Mouse (Mus musculus) MEL (cell line): ENCODE measurements around the gene Ptprn. TPM values are rescaled to one million over a fixed set of nuclear protein-coding genes. Genes with fewer than 3 reads are reported as not detected.

Source experiments
- DNase-seq: peaks from one replicate; pipeline ENCODE4 v3.0.0; 2011; ENCODE audit warnings: low read depth, low spot score
- H3K27ac ChIP-seq: 2 replicates; pipeline ENCODE4 v1.5.1; 2012; ENCODE audit warnings: low read depth, mild to moderate bottlenecking, control low read depth, low read length, moderate library complexity; ENCODE audit not compliant: control insufficient read depth
- H3K27me3 ChIP-seq, 2 experiments: fragments of 150-350 bp in 1 of 2; sonication (generic) in 1 of 2; 2 replicates each; pipeline ENCODE4 v1.6.1; 2012; ENCODE audit warnings: low read length in 2 of 2, mild to moderate bottlenecking in 2 of 2, improper control_type of control experiment in 1 of 2, moderate library complexity in 1 of 2; ENCODE audit not compliant: insufficient read depth in 2 of 2, control insufficient read depth in 1 of 2
- H3K36me3 ChIP-seq, 2 experiments: 2 replicates each; pipeline ENCODE4 v1.6.1; 2012 to 2014; ENCODE audit warnings: low read length in 2 of 2, improper control_type of control experiment in 1 of 2, inconsistent platforms in 1 of 2, mild to moderate bottlenecking in 1 of 2; ENCODE audit not compliant: insufficient read depth in 2 of 2, control insufficient read depth in 1 of 2
- H3K4me1 ChIP-seq, 2 experiments: fragments of 150-350 bp in 1 of 2; sonication (generic) in 1 of 2; 2 replicates each; pipeline ENCODE4 v1.6.1; 2012; ENCODE audit warnings: low read length in 2 of 2, improper control_type of control experiment in 1 of 2, mild to moderate bottlenecking in 1 of 2; ENCODE audit not compliant: insufficient read depth in 2 of 2, control insufficient read depth in 1 of 2
- H3K4me3 ChIP-seq, 2 experiments: fragments of 150-350 bp in 1 of 2; sonication (generic) in 1 of 2; 2 replicates each; pipeline ENCODE4 v1.5.1; 2012; ENCODE audit warnings: low read depth in 2 of 2, low read length in 2 of 2, mild to moderate bottlenecking in 2 of 2, moderate library complexity in 2 of 2, control low read depth in 1 of 2, improper control_type of control experiment in 1 of 2; ENCODE audit not compliant: control insufficient read depth in 1 of 2, insufficient read depth in 1 of 2
- H3K79me2 ChIP-seq: 2 replicates; pipeline ENCODE4 v1.6.1; 2012; ENCODE audit warnings: mild to moderate bottlenecking, low read length, moderate library complexity; ENCODE audit not compliant: control insufficient read depth, poor library complexity, insufficient read depth
- H3K9ac ChIP-seq: 2 replicates; pipeline ENCODE4 v1.6.1; 2012; ENCODE audit warnings: low read depth, mild to moderate bottlenecking, control low read depth, low read length, moderate library complexity; ENCODE audit not compliant: control insufficient read depth, poor library complexity, severe bottlenecking
- H3K9me3 ChIP-seq: fragments of 150-350 bp; sonication (generic); replicated peaks from 2 replicates; pipeline ENCODE4 v1.6.1; 2012; ENCODE audit warnings: mild to moderate bottlenecking, low read length, improper control_type of control experiment, moderate library complexity; ENCODE audit not compliant: insufficient read depth
- CHD1 ChIP-seq: IDR thresholded peaks from 2 replicates; pipeline ENCODE4 v1.6.1; 2012; ENCODE audit warnings: low read depth, mild to moderate bottlenecking, inconsistent platforms, low read length, improper control_type of control experiment
- CHD2 ChIP-seq: IDR thresholded peaks from 2 replicates; pipeline ENCODE4 v1.6.1; 2011; ENCODE audit warnings: low read length, improper control_type of control experiment
- CTCF ChIP-seq, 3 experiments: IDR thresholded peaks in 2 of 3; conservative IDR thresholded peaks in 1 of 3; 2 replicates each; pipeline ENCODE4 v1.5.1; 2011 to 2012; ENCODE audit warnings: low read length in 3 of 3, low read depth in 2 of 3, mild to moderate bottlenecking in 2 of 3, improper control_type of control experiment in 1 of 3, inconsistent platforms in 1 of 3, mixed read lengths in 1 of 3, moderate library complexity in 1 of 3; ENCODE audit not compliant: control insufficient read depth in 1 of 3, insufficient read depth in 1 of 3, poor library complexity in 1 of 3, severe bottlenecking in 1 of 3
- EP300 ChIP-seq, 2 experiments: IDR thresholded peaks; 2 replicates each; pipeline ENCODE4 v1.6.1; 2011; ENCODE audit warnings: improper control_type of control experiment in 2 of 2, low read length in 2 of 2, low read depth in 1 of 2, mild to moderate bottlenecking in 1 of 2
- ETS1 ChIP-seq: IDR thresholded peaks from 2 replicates; pipeline ENCODE4 v1.6.1; 2012; ENCODE audit warnings: low read depth, mild to moderate bottlenecking, inconsistent platforms, low read length, improper control_type of control experiment, moderate library complexity
- HCFC1 ChIP-seq: IDR thresholded peaks from 2 replicates; pipeline ENCODE4 v1.6.1; 2012; ENCODE audit warnings: low read depth, mild to moderate bottlenecking, inconsistent platforms, low read length, improper control_type of control experiment, moderate library complexity
- KAT2A ChIP-seq: conservative IDR thresholded peaks from 2 replicates; pipeline ENCODE4 v1.6.1; 2012; ENCODE audit warnings: low read depth, low read length, improper control_type of control experiment, inconsistent platforms
- MAFK ChIP-seq: IDR thresholded peaks from 2 replicates; pipeline ENCODE4 v1.6.1; 2011; ENCODE audit warnings: low read depth, mild to moderate bottlenecking, low read length, improper control_type of control experiment, borderline replicate concordance
- MAZ ChIP-seq: IDR thresholded peaks from 2 replicates; pipeline ENCODE4 v1.6.1; 2012; ENCODE audit warnings: low read depth, mild to moderate bottlenecking, inconsistent platforms, low read length, improper control_type of control experiment
- MEF2A ChIP-seq: IDR thresholded peaks from 2 replicates; pipeline ENCODE4 v1.6.1; 2014; ENCODE audit warnings: low read depth, mild to moderate bottlenecking, inconsistent platforms, low read length, improper control_type of control experiment; ENCODE audit not compliant: poor library complexity, insufficient replicate concordance, severe bottlenecking; ENCODE audit errors: extremely low read depth
- MXI1 ChIP-seq: IDR thresholded peaks from 2 replicates; pipeline ENCODE4 v1.6.1; 2011; ENCODE audit warnings: mild to moderate bottlenecking, low read depth, low read length, improper control_type of control experiment
- NRF1 ChIP-seq: IDR thresholded peaks from 2 replicates; pipeline ENCODE4 v1.6.1; 2014; ENCODE audit warnings: low read depth, mild to moderate bottlenecking, inconsistent platforms, low read length, improper control_type of control experiment, moderate library complexity; ENCODE audit not compliant: poor library complexity, insufficient read depth, severe bottlenecking
- POLR2AphosphoS2 ChIP-seq: IDR thresholded peaks from 2 replicates; pipeline ENCODE4 v1.6.1; 2011; ENCODE audit warnings: low read length, improper control_type of control experiment
- RAD21 ChIP-seq: IDR thresholded peaks from 2 replicates; pipeline ENCODE4 v1.6.1; 2011; ENCODE audit warnings: mild to moderate bottlenecking, low read depth, low read length, improper control_type of control experiment
- TBP ChIP-seq: IDR thresholded peaks from 2 replicates; pipeline ENCODE4 v1.8.0; 2011; ENCODE audit warnings: low read depth, low read length, improper control_type of control experiment
- USF1 ChIP-seq: IDR thresholded peaks from 2 replicates; pipeline ENCODE4 v1.6.1; 2014; ENCODE audit warnings: low read depth, mild to moderate bottlenecking, inconsistent platforms, low read length, improper control_type of control experiment, moderate library complexity
- USF2 ChIP-seq, 2 experiments: IDR thresholded peaks; 2 replicates each; pipeline ENCODE4 v1.6.1; 2011 to 2012; ENCODE audit warnings: improper control_type of control experiment in 2 of 2, low read length in 2 of 2, borderline replicate concordance in 1 of 2, inconsistent platforms in 1 of 2, low read depth in 1 of 2, mild to moderate bottlenecking in 1 of 2; ENCODE audit not compliant: insufficient read depth in 1 of 2
- ZC3H11A ChIP-seq: IDR thresholded peaks from 2 replicates; pipeline ENCODE4 v1.6.1; 2012; ENCODE audit warnings: low read depth, mild to moderate bottlenecking, inconsistent platforms, low read length, improper control_type of control experiment
- ZMIZ1 ChIP-seq: IDR thresholded peaks from 2 replicates; pipeline ENCODE4 v1.6.1; 2012; ENCODE audit warnings: low read depth, mild to moderate bottlenecking, inconsistent platforms, low read length, improper control_type of control experiment, moderate library complexity
- polyA plus RNA-seq, 2 experiments: library from polyadenylated mRNA; stranded (reverse) in 1 of 2; unstranded in 1 of 2; fragments of >175 nt in 1 of 2; fragments of >200 nt in 1 of 2; gene quantifications; 2 replicates each; pipeline versions ENCODE4 v1.2.1 to v1.2.4; 2012; ENCODE audit warnings: low replicate concordance in 2 of 2, low read depth in 1 of 2; ENCODE audit not compliant: insufficient read length in 2 of 2, insufficient read depth in 1 of 2, missing spikeins in 1 of 2
- total RNA-seq: library from RNA; depleted of rRNA; stranded (reverse); fragments of 300-350 nt; gene quantifications from 2 replicates; pipeline ENCODE4 v1.2.3, GENCODE M21; 2012

The Ptprn gene
- total and polyA plus RNA-seq, 3 experiments = 0.13 TPM; not detected in 2

GRCm38 (mm10) chr1:75284911-75285310, 20.6 kb upstream of the Ptprn start:
- TF ChIP-seq NRF1 (no peak), CTCF (IDR thresholded peaks at IDR 0.05 in 2 of 3, conservative IDR thresholded peaks at IDR 0.05 in 1 of 3; ENCODE audit: control insufficient read depth in 1 of 3, insufficient read depth in 1 of 3, low read depth in 2 of 3, low read length in 3 of 3, poor library complexity in 1 of 3, severe bottlenecking in 1 of 3) (no peak), TBP (no peak), POLR2AphosphoS2 (no peak), USF2 (IDR thresholded peaks at IDR 0.05; ENCODE audit: borderline replicate concordance in 1 of 2, insufficient read depth in 1 of 2, low read depth in 1 of 2, low read length in 2 of 2) (no peak)
- TF ChIP-seq, all 39 proteins: peak for 0
- Histone ChIP-seq H3K36me3 (no peaks in the 10 kb centered on the region), H3K27me3 (peaks cover 0 to 9% of the 10 kb centered on the region in 2 experiments; a peak in 2 of 4 replicates), H3K9ac (no peak overlapping the region), H3K79me2 (no peaks in the 10 kb centered on the region), H3K9me3 (no peaks in the 10 kb centered on the region), H3K4me3 (no peak overlapping the region), H3K27ac (no peak overlapping the region), H3K4me1 (no peaks in the 10 kb centered on the region)
- DNase-seq = no peak

- DNase-seq = no peak
- no peaks in the 10 kb centered on the region for H3K79me2 ChIP-seq
- H3K27me3 ChIP-seq = peaks cover 0 to 9% of the 10 kb centered on the region in 2 experiments; a peak in 2 of 4 replicates
- H3K27ac ChIP-seq = no peak overlapping the region
- no peak overlapping the region for H3K9ac ChIP-seq
- no peaks in the 10 kb centered on the region for H3K4me1 ChIP-seq
- no peak for TF ChIP-seq ZMIZ1
- TF ChIP-seq HCFC1 = no peak
- TF ChIP-seq MAFK = no peak
- TF ChIP-seq MXI1 = no peak
- TF ChIP-seq, all 39 proteins: peak for 0
- Histone ChIP-seq H3K36me3 (no peaks in the 10 kb centered on the region), H3K9me3 (no peaks in the 10 kb centered on the region), H3K4me3 (no peak overlapping the region)
These were observed 18.7 kb upstream of the Ptprn start for GRCm38 (mm10) chr1:75283017-75283416.

DNA sequence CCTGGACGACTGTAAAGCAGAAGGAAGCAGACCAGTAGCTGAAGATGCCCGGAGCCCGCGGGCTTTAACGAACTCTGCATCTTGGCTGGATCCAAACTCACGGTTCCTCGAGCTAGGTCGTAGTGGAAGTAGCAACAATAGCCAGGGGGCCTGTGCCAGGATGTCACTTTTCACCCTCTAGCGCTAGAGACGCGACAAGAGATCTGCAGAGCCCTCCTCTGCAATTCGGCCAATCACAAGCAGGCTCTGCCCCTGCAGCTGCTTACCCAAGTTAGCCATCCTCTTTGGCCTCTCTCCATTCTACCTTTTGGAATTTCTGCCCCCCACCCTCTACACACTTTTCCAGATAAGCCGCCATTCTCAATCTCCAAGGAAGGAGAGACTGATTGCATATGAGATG, 13.9 kb upstream of the Ptprn start, which contains the start of gene Resp18:
Resp18 (minus strand) TSS at position 188 of the 400 bp plus-strand sequence.
- no peak for DNase-seq
- H3K9me3 ChIP-seq = no peaks in the 10 kb centered on the region
- peaks cover 0 to 1% of the 10 kb centered on the region in 2 experiments; a peak in 1 of 4 replicates for H3K27me3 ChIP-seq
- no peaks in the 10 kb centered on the region for H3K36me3 ChIP-seq
- no peak for TF ChIP-seq KAT2A
- no peak for TF ChIP-seq USF1
- TF ChIP-seq CHD2 = no peak
- TF ChIP-seq ETS1 = no peak
- TF ChIP-seq EP300 (IDR thresholded peaks at IDR 0.05; ENCODE audit: low read depth in 1 of 2, low read length in 2 of 2) = no peak
- no peak for TF ChIP-seq MAZ
- TF ChIP-seq USF2 (IDR thresholded peaks at IDR 0.05; ENCODE audit: borderline replicate concordance in 1 of 2, insufficient read depth in 1 of 2, low read depth in 1 of 2, low read length in 2 of 2) = no peak
- no peak for TF ChIP-seq CHD1
- TF ChIP-seq MEF2A = no peak
- no peak for TF ChIP-seq RAD21
- TF ChIP-seq ZC3H11A = no peak
- H3K79me2 ChIP-seq = no peaks in the 10 kb centered on the region
- no peak within 1 kb of the TSS for H3K4me3 ChIP-seq
- H3K27ac ChIP-seq = no peak within 1 kb of the TSS
- H3K9ac ChIP-seq = no peak within 1 kb of the TSS
- H3K4me1 ChIP-seq = no peaks in the 10 kb centered on the region
